Mouse (Mus musculus): Measurements from ENCODE around the gene Slc24a2.

The Slc24a2 gene

DNA sequence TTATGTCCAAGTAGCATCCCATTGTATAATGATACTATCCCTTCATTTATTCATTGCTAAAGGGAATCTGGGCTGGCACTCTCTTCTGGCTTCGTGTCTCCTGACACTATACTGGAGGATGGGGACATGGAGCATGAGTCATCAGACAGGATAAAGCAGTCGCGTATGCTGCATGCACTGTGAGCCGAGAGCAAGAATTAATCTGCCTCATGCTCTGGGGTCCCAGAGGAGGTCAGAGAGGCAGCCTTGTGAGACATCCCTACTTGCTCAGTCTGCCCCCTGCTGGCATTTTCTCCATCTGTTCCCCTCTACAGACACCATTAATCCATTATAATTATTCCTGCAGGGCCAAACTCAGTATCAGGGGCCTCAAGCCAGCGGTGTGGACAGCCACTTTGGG lies 276.8 kb downstream of the Slc24a2 start:
- DNase-seq (ENCODE audit: low spot score): peak; percentile 23

DNA sequence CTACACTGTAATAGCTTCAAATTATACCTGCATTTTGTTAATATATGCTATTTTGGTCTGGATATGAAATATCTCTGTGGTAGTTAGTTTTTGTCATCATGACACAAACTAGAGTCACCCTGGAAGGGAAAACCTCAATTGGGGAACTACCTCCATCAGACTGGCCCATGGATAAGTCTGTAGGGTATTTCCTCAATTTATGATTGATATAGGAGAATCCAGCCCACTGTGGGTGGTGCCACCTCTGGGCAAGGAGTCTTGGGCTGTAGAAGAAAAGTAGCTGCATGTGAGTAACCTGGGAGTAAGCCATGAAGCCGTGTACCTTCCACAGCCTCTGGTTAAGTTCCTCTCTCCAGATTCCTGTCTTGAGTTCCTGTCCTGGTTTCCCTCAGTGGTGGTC lies 281.5 kb downstream of the Slc24a2 start:
- no peak for DNase-seq (ENCODE audit: low spot score)

DNA sequence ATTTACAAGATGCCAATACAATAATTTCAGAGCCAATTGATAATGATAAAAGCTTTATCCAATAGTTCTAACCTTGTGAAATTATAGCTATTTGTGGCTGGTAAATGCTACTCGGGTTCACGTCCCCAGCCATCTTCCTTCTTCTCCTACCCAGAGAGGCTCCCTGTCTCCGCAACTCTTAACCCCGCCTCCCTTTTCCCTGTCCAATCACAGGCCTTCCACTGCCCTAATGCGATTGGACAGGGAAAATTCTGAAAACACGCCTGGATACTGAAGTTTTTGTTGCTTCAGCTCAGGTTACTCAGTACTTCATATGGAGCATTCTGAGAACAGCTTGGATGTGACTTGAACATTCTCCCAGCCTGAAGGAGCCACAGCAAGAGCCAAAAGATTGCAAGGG lies 287.0 kb downstream of the Slc24a2 start:
- DNase-seq (ENCODE audit: low spot score): no peak

DNA sequence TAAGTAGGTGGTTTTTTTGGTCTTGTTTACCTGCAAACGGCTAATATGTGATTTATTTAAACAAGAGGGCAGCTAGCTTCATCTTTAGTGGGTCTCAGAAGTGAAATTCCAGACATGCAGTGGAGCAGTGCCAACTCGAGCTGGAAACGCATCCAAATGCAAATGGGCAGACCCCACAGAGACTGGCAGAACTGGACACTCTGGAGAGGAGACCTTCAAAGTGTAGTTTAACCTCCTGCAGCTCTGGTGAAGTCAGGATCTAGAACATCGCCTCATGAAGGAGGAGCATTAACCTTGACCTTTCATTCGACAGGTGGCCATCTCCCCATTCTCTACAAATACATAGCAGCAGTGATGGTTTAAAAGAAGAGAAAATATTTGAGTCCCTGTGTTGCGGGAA lies 287.6 kb downstream of the Slc24a2 start:
- DNase-seq (ENCODE audit: low spot score): no peak

DNA sequence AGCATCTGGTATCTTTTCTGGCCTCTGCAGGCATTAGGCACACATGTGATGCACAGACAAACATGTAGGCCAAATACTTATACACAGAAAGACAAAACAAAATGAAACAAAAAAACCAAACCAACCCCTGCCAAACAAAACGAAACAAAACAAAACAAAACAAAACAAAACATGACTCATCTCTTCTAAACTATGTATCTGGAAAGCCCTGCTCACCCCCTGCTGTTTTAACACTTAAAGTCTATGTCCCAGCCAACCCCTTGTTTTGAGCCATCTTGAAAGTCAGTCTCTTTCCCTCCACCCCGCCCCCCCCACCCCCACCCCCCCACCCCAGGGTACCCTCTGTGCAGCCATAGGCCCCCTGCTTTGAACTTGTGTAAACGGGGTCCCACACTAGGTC lies 293.6 kb downstream of the Slc24a2 start:
- DNase-seq (ENCODE audit: low spot score): no peak

DNA sequence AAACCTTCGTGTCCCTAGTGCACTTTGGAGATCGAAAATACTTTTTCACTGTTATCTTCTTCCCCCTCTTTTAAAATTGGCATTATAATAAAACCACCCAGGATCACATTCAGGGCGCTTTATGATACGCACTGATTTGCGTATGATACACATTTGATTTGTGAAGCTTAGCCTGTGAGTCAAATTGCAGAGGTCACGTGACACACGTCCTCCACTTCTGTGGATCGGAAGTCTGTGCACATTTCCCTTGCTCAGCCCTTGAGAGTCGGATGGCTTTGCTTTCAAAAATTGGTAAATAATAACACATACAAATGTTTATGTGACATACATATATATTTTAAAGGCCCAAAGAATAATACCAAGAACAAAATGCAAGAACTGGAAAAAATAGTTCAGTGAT lies 294.1 kb downstream of the Slc24a2 start:
- no peak for DNase-seq (ENCODE audit: low spot score)
